Mouse (Mus musculus) frontal cortex, adult 2 months (tissue): ENCODE measurements around the gene Ric8b. TPM values are rescaled to one million over a fixed set of nuclear protein-coding genes. Genes with fewer than 3 reads are reported as not detected.

Source experiments
- DNase-seq, 2 experiments: peaks; one replicate each; pipeline ENCODE4 v3.0.0; 2022; ENCODE audit warnings: low spot score in 1 of 2; ENCODE audit errors: extremely low spot score in 1 of 2
- polyA plus RNA-seq: library from polyadenylated mRNA; depleted of rRNA; stranded (reverse); fragments of >200 nt; gene quantifications from 2 replicates; pipeline ENCODE4 v1.2.3, GENCODE M21; 2012

The Ric8b gene
- polyA plus RNA-seq, 1 experiment = 41.1 TPM

DNA sequence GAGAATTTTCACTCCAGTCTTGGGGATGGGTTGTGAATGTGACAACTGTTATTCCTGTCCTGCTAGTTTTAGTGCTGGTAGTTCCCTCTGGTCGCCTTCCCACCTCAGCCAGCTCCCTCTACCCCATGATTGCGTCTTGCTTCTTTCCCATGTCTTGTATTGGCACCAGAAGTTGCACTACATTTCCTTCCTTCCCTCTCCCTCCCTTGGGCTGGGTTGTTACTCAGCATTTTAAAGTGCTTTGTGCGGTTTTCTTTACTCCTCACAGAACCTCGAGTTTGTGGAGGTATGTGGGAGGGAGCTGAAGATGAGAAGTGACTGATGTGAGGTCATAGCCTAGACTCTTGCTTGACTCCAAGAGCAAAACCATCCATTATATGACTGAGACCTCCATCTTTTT is 38.8 kb downstream of the Ric8b start:
- DNase-seq = no peak

- DNase-seq = no peak
Measured at GRCm38 (mm10) chr10:84958597-84958996, 41.2 kb downstream of the Ric8b start.

DNA sequence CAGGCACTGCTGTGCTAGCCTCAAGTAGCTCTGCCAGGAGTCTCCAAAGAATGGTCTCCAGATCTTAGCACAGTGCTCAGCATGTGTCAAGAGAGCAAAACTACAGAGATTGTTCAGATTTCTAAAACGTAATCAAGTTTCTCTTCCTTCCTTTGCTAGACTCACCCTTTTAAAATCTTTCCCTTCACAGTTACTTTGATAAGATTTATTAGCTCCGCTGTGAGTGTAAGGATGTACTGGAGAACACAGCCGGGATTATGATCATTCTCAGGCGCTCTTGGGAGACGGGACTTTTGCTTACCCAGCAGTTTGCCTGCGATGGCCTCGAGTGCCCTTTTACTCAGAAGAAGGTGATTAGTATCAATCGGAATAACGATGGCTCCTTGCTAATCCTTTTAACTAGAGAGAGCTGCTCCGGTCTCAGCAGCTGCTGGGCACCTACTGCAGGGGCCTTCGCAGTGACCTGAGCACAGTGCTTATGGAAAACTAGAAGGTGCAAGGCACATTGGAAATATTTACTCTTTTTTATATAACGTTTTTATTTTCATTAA is 43.0 kb downstream of the Ric8b start:
- DNase-seq = no peak

DNA sequence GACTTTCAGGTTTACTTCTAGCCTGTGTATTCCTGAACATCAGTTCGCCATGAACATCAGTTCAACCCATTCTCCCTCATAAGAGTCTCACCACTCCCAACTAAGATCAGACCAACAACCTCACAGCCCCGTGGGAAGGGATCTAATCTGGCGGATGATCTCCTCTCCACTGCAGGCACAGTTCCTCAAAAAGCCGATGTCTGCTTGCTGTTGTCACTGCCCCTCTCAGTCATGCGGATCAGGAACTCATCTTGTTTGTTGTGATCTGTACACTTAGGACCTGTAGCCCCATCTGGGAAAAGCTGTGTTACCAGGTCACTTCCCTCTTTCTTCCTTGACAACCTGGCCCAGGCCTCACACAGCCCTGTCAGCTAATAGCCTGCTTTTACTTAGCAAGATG is 45.7 kb downstream of the Ric8b start:
- no peak for DNase-seq

DNA sequence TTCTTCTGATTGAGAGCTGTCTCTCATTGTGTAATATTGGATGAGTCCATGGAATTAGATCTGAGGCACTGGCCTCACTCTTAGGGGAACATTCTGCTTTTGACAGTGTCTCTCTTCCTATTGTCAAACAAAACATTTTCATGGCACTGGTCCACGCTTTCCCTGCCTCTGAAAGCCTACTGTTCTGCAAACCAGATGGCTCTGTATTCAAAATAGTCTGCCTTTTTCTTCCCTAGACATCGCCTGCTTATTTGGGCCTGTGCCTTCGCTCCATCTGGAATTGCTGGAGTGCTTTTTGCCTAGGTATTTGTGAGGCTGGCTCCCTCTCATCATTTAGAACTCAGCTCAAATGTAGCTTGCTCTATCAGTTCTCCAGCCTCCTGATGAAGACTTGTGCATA is 46.3 kb downstream of the Ric8b start:
- DNase-seq = peak; percentile 73 to 90

DNA sequence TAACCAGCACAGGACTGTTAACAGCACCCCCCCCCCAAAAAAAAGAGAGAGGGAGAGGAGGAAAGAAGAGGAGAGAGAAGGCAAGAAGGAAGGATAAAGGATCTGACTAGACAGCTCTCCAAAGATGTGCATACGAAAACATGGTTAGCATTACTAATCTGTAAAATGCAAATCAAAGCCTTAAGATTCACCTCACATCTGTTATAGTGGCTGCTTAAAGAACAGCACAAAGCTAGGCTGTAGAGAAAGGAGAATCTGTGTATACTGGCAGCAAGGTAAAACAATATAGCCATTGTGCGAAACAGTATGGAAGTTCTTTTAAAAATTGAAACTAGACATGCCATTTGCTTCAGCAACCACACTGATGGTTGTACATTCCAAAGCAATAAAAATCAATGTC is 49.1 kb downstream of the Ric8b start:
- no peak for DNase-seq

- no peak for DNase-seq
Measured at GRCm38 (mm10) chr10:84967645-84968044, 50.2 kb downstream of the Ric8b start.

DNA sequence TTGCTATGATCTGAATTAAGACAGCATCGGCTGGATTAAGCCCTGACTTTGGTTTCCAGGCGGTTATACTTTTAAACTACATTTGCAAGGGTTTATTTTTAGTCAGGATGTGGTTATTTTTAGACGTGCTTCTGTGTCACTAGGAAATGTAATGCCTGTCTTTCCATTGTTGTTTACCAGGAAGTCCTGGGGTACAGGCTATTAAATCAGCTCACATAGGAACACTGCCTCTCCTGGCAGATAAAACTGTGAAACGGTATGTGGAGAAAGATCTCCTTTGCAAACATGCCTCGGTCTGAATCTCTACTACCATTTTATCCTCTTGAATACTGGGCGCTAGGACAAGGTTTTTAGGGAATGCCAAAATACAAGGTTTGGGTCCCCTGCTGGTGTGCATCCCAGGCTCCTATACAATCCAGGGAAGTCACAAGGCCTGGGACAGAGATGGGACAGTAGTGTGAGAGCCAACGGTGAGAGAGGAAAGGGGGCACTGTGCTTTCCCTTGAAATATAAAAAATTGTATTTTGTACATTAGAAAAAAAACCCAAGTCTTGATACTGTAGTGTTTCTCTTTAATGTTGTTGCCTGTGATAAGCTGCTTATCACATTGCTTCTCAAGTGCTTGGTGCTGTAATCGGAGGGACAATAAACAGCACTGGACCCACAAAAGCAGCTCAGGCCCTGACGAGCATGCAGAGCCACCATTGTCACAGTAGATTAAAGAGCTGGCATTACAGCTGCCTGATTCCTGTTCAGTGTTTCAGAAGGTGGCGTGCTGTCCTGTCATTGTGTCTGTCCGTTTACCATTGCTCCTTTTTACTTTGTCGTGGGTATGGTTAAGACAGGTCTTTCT is 51.7 kb downstream of the Ric8b start:
- DNase-seq = no peak

- DNase-seq = no peak
Measured at GRCm38 (mm10) chr10:84975264-84975663, 57.8 kb downstream of the Ric8b start.

DNA sequence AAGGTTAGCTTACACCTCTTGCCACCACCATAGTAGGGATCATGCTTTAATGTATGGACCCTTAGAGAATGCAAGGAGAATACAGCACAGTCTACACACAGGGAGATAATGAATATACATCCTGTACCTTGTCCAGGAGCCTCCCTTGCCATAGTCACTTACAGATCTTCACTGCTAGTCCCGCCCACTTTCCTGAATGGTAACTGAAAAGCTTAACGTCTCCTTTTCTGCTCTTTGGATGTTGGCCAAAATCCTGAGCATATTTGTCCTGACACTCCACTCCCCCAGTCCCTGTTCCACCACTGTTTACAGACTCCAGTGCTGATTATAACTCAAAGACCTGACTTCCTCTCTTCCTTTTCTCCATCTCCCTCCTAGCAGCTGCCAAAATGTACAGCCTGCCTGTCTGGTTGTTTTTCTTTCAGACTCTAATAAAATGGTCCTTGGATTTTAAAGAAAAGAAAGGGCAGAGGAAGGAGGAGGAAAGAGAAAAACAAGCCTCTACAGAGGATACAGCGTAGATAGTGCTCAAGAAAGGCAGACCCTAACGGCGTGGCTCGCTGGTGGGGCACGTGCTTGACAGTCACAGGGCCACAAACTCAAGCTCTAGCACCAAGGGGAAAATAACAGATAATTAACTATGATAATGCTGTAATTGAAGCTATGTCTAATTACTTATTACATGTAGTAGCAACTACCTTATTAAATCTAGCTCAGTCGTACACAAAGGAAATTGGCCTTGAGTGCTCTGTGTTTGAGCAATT is 59.4 kb downstream of the Ric8b start:
- no peak for DNase-seq

DNA sequence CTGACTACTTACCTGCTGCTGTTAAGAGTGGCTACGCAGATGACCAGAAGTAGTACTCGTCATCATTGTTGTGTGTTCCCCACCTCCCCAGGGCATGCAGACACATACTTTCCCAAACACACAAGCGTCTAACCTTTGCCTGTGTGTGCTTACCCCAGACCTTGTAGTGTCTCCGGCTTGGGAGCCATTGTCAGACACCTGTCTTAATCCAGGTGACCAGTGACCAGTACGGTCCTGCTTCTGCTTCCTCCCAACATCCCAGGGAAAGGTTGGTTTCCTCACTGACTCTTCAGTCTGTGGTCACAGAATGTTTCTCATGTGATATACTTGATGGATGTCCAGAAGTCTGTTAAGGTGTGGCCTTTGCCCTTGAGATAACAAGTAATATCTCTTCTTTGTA is 62.9 kb downstream of the Ric8b start:
- no peak for DNase-seq

GRCm38 (mm10) chr10:84981441-84981840 is 64.0 kb downstream of the Ric8b start:
- no peak for DNase-seq

- no peak for DNase-seq
Measured at GRCm38 (mm10) chr10:84982675-84983074, 65.3 kb downstream of the Ric8b start.

DNA sequence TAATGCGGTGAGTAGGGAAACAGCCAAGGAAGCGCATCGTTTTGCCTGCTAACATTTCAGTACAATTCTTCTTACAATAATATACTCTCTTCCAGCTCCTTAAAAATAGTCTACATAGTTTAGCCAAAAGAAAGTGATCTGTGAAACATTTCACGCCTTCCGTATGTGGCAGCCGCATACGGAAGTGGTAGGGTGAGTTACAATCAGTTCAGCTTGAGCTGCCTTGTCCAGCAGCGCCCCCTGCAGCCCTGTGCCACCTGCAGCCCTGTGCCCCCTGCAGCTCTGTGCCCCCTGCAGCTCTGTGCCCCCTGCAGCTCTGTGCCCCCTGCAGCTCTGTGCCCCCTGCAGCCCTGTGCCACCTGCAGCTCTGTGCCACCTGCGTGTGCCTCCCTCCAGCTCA is 68.5 kb downstream of the Ric8b start:
- DNase-seq = peak; percentile 41 to 72

DNA sequence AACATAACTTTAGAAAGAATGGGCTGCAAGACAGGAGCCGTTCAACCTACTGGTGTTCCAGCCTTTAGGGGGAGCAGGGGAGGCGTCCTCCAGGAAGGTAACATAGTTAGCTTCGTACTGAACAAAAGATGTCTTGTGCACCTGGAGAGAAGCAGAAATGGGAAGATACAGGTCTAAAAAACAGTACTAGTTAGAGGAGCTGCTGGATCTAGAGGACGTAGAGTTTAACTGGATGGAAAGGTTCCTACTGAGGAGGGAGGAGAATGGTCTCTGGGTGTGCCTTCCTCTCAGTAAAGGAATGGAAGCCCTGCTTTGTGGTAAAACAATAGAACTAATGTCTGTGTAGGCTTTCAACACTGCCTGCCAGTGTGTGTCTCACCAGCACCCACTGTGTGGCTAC is 70.2 kb downstream of the Ric8b start:
- no peak for DNase-seq

DNA sequence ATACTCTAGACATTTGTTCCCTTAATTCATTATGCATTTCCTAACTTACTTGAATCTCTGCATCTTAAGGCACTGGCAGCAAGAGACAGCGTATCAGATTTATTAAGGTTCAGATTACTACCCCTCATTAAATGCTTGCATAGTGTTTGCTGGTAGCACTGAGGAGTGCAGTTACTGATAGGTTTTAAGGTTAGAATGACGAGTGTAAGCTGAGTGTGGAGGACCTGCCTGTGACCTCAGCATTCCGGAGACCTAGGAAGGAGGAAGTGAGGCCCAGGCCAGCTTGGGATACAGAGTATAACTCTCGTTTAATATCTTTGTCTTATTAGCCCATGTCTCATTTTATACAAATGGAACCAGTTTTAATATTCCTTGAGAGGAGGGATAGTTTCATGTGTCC is 71.2 kb downstream of the Ric8b start:
- no peak for DNase-seq

GRCm38 (mm10) chr10:84994346-84994745 is 76.9 kb downstream of the Ric8b start:
- DNase-seq = no peak

DNA sequence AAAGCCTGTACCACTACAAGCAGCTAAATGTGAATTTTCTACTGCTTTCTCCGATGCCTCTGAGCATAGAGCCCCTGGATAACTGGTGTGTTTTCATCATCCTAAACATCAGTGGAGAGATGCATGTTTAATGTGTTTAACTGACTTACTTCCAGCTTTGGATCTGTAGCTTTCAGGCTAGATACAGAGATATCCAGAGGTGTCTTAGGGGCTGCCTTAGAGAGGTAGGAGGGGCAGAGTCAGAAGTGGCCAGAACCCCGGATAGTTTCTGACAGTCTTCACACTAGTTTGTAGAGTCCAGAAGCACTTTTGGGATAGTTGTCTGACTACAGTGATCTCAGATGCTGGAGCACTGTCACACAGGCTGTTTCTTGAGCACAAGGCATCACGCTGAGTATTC is 77.6 kb downstream of the Ric8b start:
- DNase-seq = no peak

GRCm38 (mm10) chr10:84996366-84996765 is 79.0 kb downstream of the Ric8b start:
- no peak for DNase-seq

- DNase-seq = no peak
Measured at GRCm38 (mm10) chr10:84997571-84998224, 80.3 kb downstream of the Ric8b start.

DNA sequence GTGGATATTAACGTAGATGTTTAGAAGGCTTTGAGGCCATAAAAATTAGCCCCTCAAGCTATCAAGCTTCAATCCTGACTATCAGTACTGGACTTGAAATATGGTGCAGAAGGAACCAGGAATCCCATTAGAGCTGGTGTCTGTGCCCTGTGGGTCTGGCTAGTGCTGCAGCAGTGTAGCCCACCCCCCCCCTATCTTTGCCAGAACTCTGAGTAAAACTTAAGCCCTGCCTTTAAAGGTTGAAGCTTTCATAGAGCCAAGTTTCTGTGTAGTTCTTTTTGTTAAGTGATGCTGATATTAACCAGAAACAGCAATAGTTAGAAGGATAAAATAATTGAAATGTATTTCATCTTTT is 80.8 kb downstream of the Ric8b start:
- DNase-seq = no peak
